Mouse (Mus musculus) liver, postnatal 0 days (tissue): ENCODE measurements around the gene Lrrc58.

Source experiments
- CTCF ChIP-seq: sonication (generic); IDR thresholded peaks from 2 replicates; pipeline ENCODE4 v1.5.1; 2016; ENCODE audit warnings: antibody characterized with exemption, low read depth
- EP300 ChIP-seq: IDR thresholded peaks from 2 replicates; pipeline ENCODE4 v1.6.1; 2016; ENCODE audit warnings: antibody characterized with exemption, low read depth, mild to moderate bottlenecking

GRCm38 (mm10) chr16:37919000-37919399 is 50.8 kb downstream of the Lrrc58 start:
- TF ChIP-seq CTCF (0 out of 2 replicates have a peak, but pooled peaks have one; percentile 14), EP300 (no peak)
